Mouse (Mus musculus) liver, adult 2 months (tissue): ENCODE data around the gene Arntl.

ENCODE experiments used
- CTCF ChIP-seq: fragments of 200-500 bp; IDR thresholded peaks from 2 replicates; pipeline ENCODE4 v1.5.1; 2011; ENCODE audit warnings: low read depth, low read length, control low read depth
- POLR2A ChIP-seq: fragments of 200-500 bp; IDR thresholded peaks from 2 replicates; pipeline ENCODE4 v1.6.1; 2011; ENCODE audit warnings: low read length, control low read depth; ENCODE audit not compliant: insufficient read depth; ENCODE audit errors: extremely low read depth

- no peak for TF ChIP-seq CTCF
- TF ChIP-seq POLR2A = no peak
These were observed 13.5 kb downstream of the Arntl start for GRCm38 (mm10) chr7:113220691-113221238.
